Mouse (Mus musculus) forebrain, embryonic 11.5 days (tissue): ENCODE measurements at regions not wholly inside any gene's neighbourhood (a gene's known extent, or its start where the extent isn't known, plus 50 kb on each side); places are given as distances from the start of the nearest gene placed in this dataset.
"Not testable (repeated sequence)": the region's sequence is repeated elsewhere in the genome, so short reads cannot be mapped to it uniquely, and the experiment has no call there.

ENCODE experiments used
- ATAC-seq: fragments of 200-750 bp; cut with Nextera tagmentation; replicated peaks from 2 replicates; pipeline ENCODE4 v1.8.0; 2017; ENCODE audit warnings: moderate TSS enrichment; ENCODE audit not compliant: low FRiP score
- DNase-seq: peaks from one replicate; pipeline ENCODE4 v3.0.0-alpha.2; 2017; ENCODE audit warnings: low spot score
- H3K27ac ChIP-seq: fragments of 300-500 bp; sonication (generic); 2 replicates; pipeline ENCODE4 v1.5.1; 2014; ENCODE audit warnings: low read depth, low read length
- H3K27me3 ChIP-seq: fragments of 300-500 bp; sonication (generic); 2 replicates; pipeline ENCODE4 v1.6.1; 2014; ENCODE audit warnings: mild to moderate bottlenecking, low read length, mixed read lengths; ENCODE audit not compliant: control insufficient read depth, insufficient read depth
- H3K36me3 ChIP-seq: fragments of 300-500 bp; sonication (generic); 2 replicates; pipeline ENCODE4 v1.6.1; 2014; ENCODE audit warnings: mild to moderate bottlenecking, low read length, moderate library complexity, mixed read lengths; ENCODE audit not compliant: control insufficient read depth, insufficient read depth
- H3K4me1 ChIP-seq: fragments of 300-500 bp; sonication (generic); replicated peaks from 2 replicates; pipeline ENCODE4 v1.6.1; 2014; ENCODE audit warnings: low read length, mixed read lengths; ENCODE audit not compliant: control insufficient read depth, insufficient read depth
- H3K4me2 ChIP-seq: fragments of 300-500 bp; sonication (generic); 2 replicates; pipeline ENCODE4 v1.6.1; 2014; ENCODE audit warnings: low read depth, mild to moderate bottlenecking, low read length, moderate library complexity, mixed read lengths; ENCODE audit not compliant: severe bottlenecking
- H3K4me3 ChIP-seq: fragments of 300-500 bp; sonication (generic); 2 replicates; pipeline ENCODE4 v1.5.1; 2014; ENCODE audit warnings: low read depth, low read length
- H3K9ac ChIP-seq: fragments of 300-500 bp; sonication (generic); 2 replicates; pipeline ENCODE4 v1.6.1; 2014; ENCODE audit warnings: low read length
- H3K9me3 ChIP-seq: fragments of 300-500 bp; sonication (generic); 2 replicates; pipeline ENCODE4 v1.6.1; 2016; ENCODE audit warnings: low read length, mixed read lengths; ENCODE audit not compliant: control insufficient read depth
- WGBS: fragments of 180-500 bp; shearing (Covaris S2); extraction: QIAGEN DNeasy Blood & Tissue Kit; methylation state at CpG from one replicate; pipeline ENCODE4 v1.1.7; 2014; 5-methylcytosine and 5-hydroxymethylcytosine counted together

GRCm38 (mm10) chr2:135558026-135558425 lies 100.8 kb upstream of the Plcb4 start:
- H3K27ac ChIP-seq, H3K27me3 ChIP-seq, H3K36me3 ChIP-seq, H3K9me3 ChIP-seq, H3K4me2 ChIP-seq, H3K4me1 ChIP-seq, H3K9ac ChIP-seq, ATAC-seq, H3K4me3 ChIP-seq, DNase-seq: not testable (repeated sequence)
- 90% methylated on average over 8 of the region's 8 CpGs for WGBS

GRCm38 (mm10) chr2:135559328-135559727 lies 99.5 kb upstream of the Plcb4 start:
- ATAC-seq (no peak), DNase-seq (no peak)
- H3K9ac ChIP-seq: no peak overlapping the region
- no peaks in the 10 kb centered on the region for H3K9me3 ChIP-seq
- 69% methylated on average over 3 of the region's 3 CpGs for WGBS
- H3K27me3 ChIP-seq: no peaks in the 10 kb centered on the region
- H3K4me2 ChIP-seq: no peak overlapping the region
- no peaks in the 10 kb centered on the region for H3K36me3 ChIP-seq
- no peak overlapping the region for H3K4me3 ChIP-seq
- H3K27ac ChIP-seq: no peak overlapping the region
- 0 out of 2 replicates have a peak, but pooled peaks cover 2% of the 10 kb centered on the region for H3K4me1 ChIP-seq

- Histone ChIP-seq H3K4me1 (0 out of 2 replicates have a peak, but pooled peaks cover 2% of the 10 kb centered on the region), H3K4me3 (no peak overlapping the region), H3K27me3 (no peaks in the 10 kb centered on the region), H3K27ac (no peak overlapping the region), H3K36me3 (no peaks in the 10 kb centered on the region), H3K4me2 (no peak overlapping the region), H3K9ac (no peak overlapping the region), H3K9me3 (no peaks in the 10 kb centered on the region)
- DNase-seq: no peak
- WGBS: 82% methylated on average over 9 of the region's 9 CpGs
- ATAC-seq: no peak
These were observed 98.7 kb upstream of the Plcb4 start for GRCm38 (mm10) chr2:135559933-135560710.

- Histone ChIP-seq H3K36me3 (no peaks in the 10 kb centered on the region), H3K4me3 (no peak overlapping the region), H3K27ac (no peak overlapping the region), H3K9me3 (no peaks in the 10 kb centered on the region), H3K9ac (no peak overlapping the region), H3K4me2 (no peak overlapping the region), H3K4me1 (0 out of 2 replicates have a peak, but pooled peaks cover 2% of the 10 kb centered on the region), H3K27me3 (no peaks in the 10 kb centered on the region)
- WGBS: 96% methylated on average over 1 of the region's 1 CpGs
- ATAC-seq (no peak), DNase-seq (no peak)
These were observed 98.0 kb upstream of the Plcb4 start for GRCm38 (mm10) chr2:135560856-135561255.

GRCm38 (mm10) chr2:135561716-135562115 lies 97.1 kb upstream of the Plcb4 start:
- ATAC-seq (no peak), DNase-seq (no peak)
- H3K9ac ChIP-seq: no peak overlapping the region
- H3K4me3 ChIP-seq: no peak overlapping the region
- no peaks in the 10 kb centered on the region for H3K36me3 ChIP-seq
- no peak overlapping the region for H3K4me2 ChIP-seq
- 77% methylated on average over 7 of the region's 7 CpGs for WGBS
- 0 out of 2 replicates have a peak, but pooled peaks cover 2% of the 10 kb centered on the region for H3K4me1 ChIP-seq
- no peaks in the 10 kb centered on the region for H3K27me3 ChIP-seq
- no peaks in the 10 kb centered on the region for H3K9me3 ChIP-seq
- H3K27ac ChIP-seq: no peak overlapping the region

GRCm38 (mm10) chr2:135562140-135562890 lies 96.5 kb upstream of the Plcb4 start:
- ATAC-seq (no peak), DNase-seq (no peak)
- H3K9me3 ChIP-seq: no peaks in the 10 kb centered on the region
- no peak overlapping the region for H3K27ac ChIP-seq
- WGBS: 88% methylated on average over 10 of the region's 10 CpGs
- H3K4me3 ChIP-seq: no peak overlapping the region
- no peak overlapping the region for H3K9ac ChIP-seq
- 0 out of 2 replicates have a peak, but pooled peaks cover 2% of the 10 kb centered on the region for H3K4me1 ChIP-seq
- no peaks in the 10 kb centered on the region for H3K27me3 ChIP-seq
- H3K36me3 ChIP-seq: no peaks in the 10 kb centered on the region
- H3K4me2 ChIP-seq: no peak overlapping the region

- H3K27me3 ChIP-seq: no peaks in the 10 kb centered on the region
- H3K4me2 ChIP-seq: no peak overlapping the region
- 0 out of 2 replicates have a peak, but pooled peaks cover 2% of the 10 kb centered on the region for H3K4me1 ChIP-seq
- DNase-seq (no peak), ATAC-seq (no peak)
- no peak overlapping the region for H3K9ac ChIP-seq
- H3K36me3 ChIP-seq: no peaks in the 10 kb centered on the region
- no peak overlapping the region for H3K27ac ChIP-seq
- 70% methylated on average over 4 of the region's 4 CpGs for WGBS
- no peaks in the 10 kb centered on the region for H3K9me3 ChIP-seq
- H3K4me3 ChIP-seq: no peak overlapping the region
These were observed 94.6 kb upstream of the Plcb4 start for GRCm38 (mm10) chr2:135564231-135564630.

GRCm38 (mm10) chr2:135568350-135568749 lies 90.5 kb upstream of the Plcb4 start:
- DNase-seq (no peak), ATAC-seq (no peak)
- no peak overlapping the region for H3K27ac ChIP-seq
- H3K27me3 ChIP-seq: no peaks in the 10 kb centered on the region
- H3K9ac ChIP-seq: no peak overlapping the region
- WGBS: 95% methylated on average over 2 of the region's 2 CpGs
- no peak overlapping the region for H3K4me3 ChIP-seq
- no peaks in the 10 kb centered on the region for H3K9me3 ChIP-seq
- H3K4me2 ChIP-seq: no peak overlapping the region
- no peaks in the 10 kb centered on the region for H3K4me1 ChIP-seq
- no peaks in the 10 kb centered on the region for H3K36me3 ChIP-seq
